Mouse (Mus musculus): Measurements from ENCODE around the gene Gan.

DNA sequence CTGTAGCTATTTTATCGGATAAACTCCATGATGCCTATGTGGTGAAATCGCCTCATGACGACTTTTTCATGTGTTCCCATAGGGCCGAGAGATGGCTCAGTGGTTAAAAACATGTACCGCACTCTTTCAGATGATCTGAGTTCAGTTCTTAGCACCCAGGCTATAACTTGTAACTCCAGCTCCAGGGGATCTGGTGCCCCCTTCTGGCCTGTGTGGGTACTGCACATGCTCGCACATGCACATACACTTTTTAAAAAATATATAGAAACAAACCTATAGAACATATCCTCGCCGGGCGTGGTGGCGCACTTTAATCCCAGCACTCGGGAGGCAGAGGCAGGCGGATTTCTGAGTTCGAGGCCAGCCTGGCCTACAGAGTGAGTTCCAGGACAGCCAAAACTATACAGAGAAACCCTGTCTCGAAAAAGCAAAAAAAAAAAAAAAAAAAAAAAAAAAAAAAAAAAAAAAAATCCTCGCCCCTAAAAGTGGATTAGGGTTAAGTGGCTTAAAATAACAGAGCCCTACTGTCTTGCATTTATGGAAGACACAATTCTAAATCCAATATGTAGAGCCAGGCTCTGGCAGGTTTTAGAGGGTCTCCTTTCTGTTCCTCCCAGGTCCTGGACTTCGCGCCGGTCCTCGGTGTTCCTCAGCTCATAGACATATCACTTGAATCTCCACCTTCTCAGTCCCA, 48.8 kb upstream of the Gan start:
- TF ChIP-seq CTCF (IDR thresholded peaks at IDR 0.05; ENCODE audit: low read depth) (peak; percentile 58), EP300 (IDR thresholded peaks at IDR 0.05; ENCODE audit: low read depth) (no peak)
